Mouse (Mus musculus) cerebellum, postnatal 4 days (tissue): Measurements from ENCODE around the gene Ddah1.

Source experiments
- DNase-seq, 2 experiments: peaks; one replicate each; pipeline ENCODE4 v3.0.0; 2022; ENCODE audit warnings: low spot score in 2 of 2, mixed read lengths in 1 of 2

Gene Ddah1

GRCm38 (mm10) chr3:145758561-145759378 is at the start of gene Ddah1:
Gene Ddah1 (plus strand): TSS chr3:145758675.
- peak; percentile 48 to 74 for DNase-seq

- no peak for DNase-seq
Measured at GRCm38 (mm10) chr3:145715923-145716322, 42.6 kb upstream of the Ddah1 start.

GRCm38 (mm10) chr3:145719660-145720059 is 38.8 kb upstream of the Ddah1 start:
- DNase-seq = no peak

- DNase-seq = no peak
Measured at GRCm38 (mm10) chr3:145725078-145725477, 33.4 kb upstream of the Ddah1 start.

GRCm38 (mm10) chr3:145728336-145728735 is 30.1 kb upstream of the Ddah1 start:
- no peak for DNase-seq

- peak in 1 of 2 experiments; percentile 14 for DNase-seq
Measured at GRCm38 (mm10) chr3:145729531-145729930, 28.9 kb upstream of the Ddah1 start.

GRCm38 (mm10) chr3:145730092-145730491 is 28.4 kb upstream of the Ddah1 start:
- DNase-seq = no peak

GRCm38 (mm10) chr3:145734857-145735256 is 23.6 kb upstream of the Ddah1 start:
- DNase-seq = no peak

GRCm38 (mm10) chr3:145736562-145736961 is 21.9 kb upstream of the Ddah1 start:
- DNase-seq = no peak

- no peak for DNase-seq
Measured at GRCm38 (mm10) chr3:145738662-145739061, 19.8 kb upstream of the Ddah1 start.

GRCm38 (mm10) chr3:145739904-145740303 is 18.6 kb upstream of the Ddah1 start:
- DNase-seq = no peak

- DNase-seq = no peak
Measured at GRCm38 (mm10) chr3:145743050-145743449, 15.4 kb upstream of the Ddah1 start.

GRCm38 (mm10) chr3:145743476-145744027 is 14.9 kb upstream of the Ddah1 start:
- no peak for DNase-seq

GRCm38 (mm10) chr3:145748626-145749025 is 9.8 kb upstream of the Ddah1 start:
- no peak for DNase-seq

- DNase-seq = no peak
Measured at GRCm38 (mm10) chr3:145756457-145756856, 2.0 kb upstream of the Ddah1 start.

GRCm38 (mm10) chr3:145757177-145757576 is 1.3 kb upstream of the Ddah1 start:
- DNase-seq = no peak

- no peak for DNase-seq
Measured at GRCm38 (mm10) chr3:145757844-145758243, 631 bp upstream of the Ddah1 start.

- DNase-seq = no peak
Measured at GRCm38 (mm10) chr3:145759379-145760209, 1.1 kb downstream of the Ddah1 start.

- no peak for DNase-seq
Measured at GRCm38 (mm10) chr3:145760547-145760946, 2.1 kb downstream of the Ddah1 start.

- DNase-seq = no peak
Measured at GRCm38 (mm10) chr3:145761501-145762170, 3.2 kb downstream of the Ddah1 start.

GRCm38 (mm10) chr3:145762957-145763641 is 4.6 kb downstream of the Ddah1 start:
- no peak for DNase-seq
